ENCODE assay signal across 8 mouse cellular contexts in genomic region chr15:85858980-85859489, GRCm38 (mm10). TPM values are rescaled to one million over a fixed set of nuclear protein-coding genes. Genes with fewer than 3 reads are reported as not detected.
DNase-seq lines count a peak whose midpoint lies in the region; ATAC-seq and TF ChIP-seq lines count a peak whose summit lies in the region.

No protein-coding gene starts in this region.

- no peaks in the 10 kb centered on the region for H3K9me3 ChIP-seq in intestine, embryonic 16.5 days (ENCODE audit: control insufficient read depth, low read length)
- no peaks in the 10 kb centered on the region for H3K9me3 ChIP-seq in midbrain, postnatal 0 days (ENCODE audit: low read length)

- peaks cover 6% of the 10 kb centered on the region for H3K36me3 ChIP-seq in thymus, adult 2 months (ENCODE audit: control insufficient read depth, insufficient read depth, low read length)
- no peaks in the 10 kb centered on the region for H3K36me3 ChIP-seq in intestine, embryonic 16.5 days (ENCODE audit: control insufficient read depth, insufficient read depth, low read length)
- no peaks in the 10 kb centered on the region for H3K36me3 ChIP-seq in midbrain, postnatal 0 days (ENCODE audit: insufficient read depth, low read length)

- DNase-seq in frontal cortex, postnatal 10 days (ENCODE audit: low spot score in 2 of 2), result no peak
- no peak for DNase-seq in thymus, adult 2 months
- DNase-seq in thymus, postnatal 36 days, result no peak
- DNase-seq in midbrain, postnatal 0 days (ENCODE audit: low spot score), result no peak
- no peak for DNase-seq in right cerebral cortex, adult 18-20 months
- no peak for DNase-seq in adrenal gland, adult 18-20 months (ENCODE audit: low spot score in 2 of 2)

- no peak for TF ChIP-seq POLR2A in thymus, adult 2 months (IDR thresholded peaks at IDR 0.05; ENCODE audit: control insufficient read depth, extremely low read depth, insufficient read depth, low read length, poor library complexity)

- TF ChIP-seq CTCF in thymus, adult 2 months (IDR thresholded peaks at IDR 0.05; ENCODE audit: borderline replicate concordance, control insufficient read depth, extremely low read depth, insufficient read depth, low read length, poor library complexity), result no peak
- TF ChIP-seq CTCF in midbrain, postnatal 0 days (IDR thresholded peaks at IDR 0.05), result no peak

- H3K4me2 ChIP-seq in intestine, embryonic 16.5 days (ENCODE audit: low read depth, low read length), result peak overlapping the region; percentile 87
- H3K4me2 ChIP-seq in midbrain, postnatal 0 days (ENCODE audit: low read depth, low read length, poor library complexity, severe bottlenecking), result peak overlapping the region; percentile 91

- H3K27ac ChIP-seq in thymus, adult 2 months (ENCODE audit: control insufficient read depth, insufficient read depth, low read length), result no peak overlapping the region
- 0 out of 2 replicates have a peak overlapping the region, but pooled peaks have one; percentile 25 for H3K27ac ChIP-seq in intestine, embryonic 16.5 days (ENCODE audit: low read length)
- H3K27ac ChIP-seq in midbrain, postnatal 0 days (ENCODE audit: low read depth, low read length), result peak overlapping the region; percentile 86

- WGBS in thymus, adult 2 months, result 14% methylated on average over 15 of the region's 15 CpGs
- 8% methylated on average over 15 of the region's 15 CpGs for WGBS in intestine, embryonic 16.5 days
- 8% methylated on average over 15 of the region's 15 CpGs for whole genome bisulfite sequencing in midbrain, postnatal 0 days

- peaks cover 10% of the 10 kb centered on the region for H3K4me1 ChIP-seq in thymus, adult 2 months (replicated peaks; ENCODE audit: control insufficient read depth, insufficient read depth, low read length)
- peaks cover 12% of the 10 kb centered on the region for H3K4me1 ChIP-seq in intestine, embryonic 16.5 days (ENCODE audit: control insufficient read depth, insufficient read depth, low read length)
- peaks cover 3% of the 10 kb centered on the region; the same call in 1 of the 2 replicates for H3K4me1 ChIP-seq in midbrain, postnatal 0 days (ENCODE audit: insufficient read depth, low read length)

- peak overlapping the region; percentile 79 for H3K9ac ChIP-seq in intestine, embryonic 16.5 days (ENCODE audit: low read depth, low read length)
- peak overlapping the region; percentile 79 for H3K9ac ChIP-seq in midbrain, postnatal 0 days (replicated peaks; ENCODE audit: low read length, poor library complexity, severe bottlenecking)

- H3K4me3 ChIP-seq in thymus, adult 2 months (ENCODE audit: control insufficient read depth, insufficient read depth, low read length), result peak overlapping the region; percentile 53
- peak overlapping the region; percentile 55 for H3K4me3 ChIP-seq in intestine, embryonic 16.5 days (ENCODE audit: low read length)
- peak overlapping the region; percentile 55 for H3K4me3 ChIP-seq in midbrain, postnatal 0 days (ENCODE audit: low read depth, low read length)

- H3K27me3 ChIP-seq in thymus, adult 2 months (ENCODE audit: control insufficient read depth, insufficient read depth, low read length), result no peaks in the 10 kb centered on the region
- no peaks in the 10 kb centered on the region for H3K27me3 ChIP-seq in intestine, embryonic 16.5 days (replicated peaks; ENCODE audit: control insufficient read depth, insufficient read depth, low read length)
- no peaks in the 10 kb centered on the region for H3K27me3 ChIP-seq in midbrain, postnatal 0 days (ENCODE audit: insufficient read depth, low read length)

- peak; percentile 66 for ATAC-seq in frontal cortex, adult (ENCODE audit: low TSS enrichment)
- peak; percentile 33 for ATAC-seq in intestine, embryonic 16.5 days
- ATAC-seq in midbrain, postnatal 0 days (ENCODE audit: low FRiP score), result peak; percentile 62

RNA-seq across cellular contexts. Expression of gene Gtse1, which starts 0.5 kb away (rescaled TPM):
- polyA plus RNA-seq in thymus, adult 2 months (2012; rRNA removed), result 39.6 and 52.5 TPM in 2 replicates
- 20.0 and 22.9 TPM in 2 replicates for polyA plus RNA-seq in intestine, embryonic 16.5 days (2015; fragmentation: Nextera tagmentation; extraction: Ambion mirVana)
- total RNA-seq in midbrain, postnatal 0 days (2014; rRNA removed), result 2.4 and 3.2 TPM in 2 replicates
- 1.8 and 1.9 TPM in 2 replicates for polyA plus RNA-seq in midbrain, postnatal 0 days (2015; fragmentation: Nextera tagmentation; extraction: Ambion mirVana)
- under 1 TPM; 0.58 to 0.70 TPM for total RNA-seq in adrenal gland, adult 18-20 months (2021)

RNA-seq across cellular contexts. Expression of gene Trmu, which starts 20.1 kb away (rescaled TPM):
- polyA plus RNA-seq in thymus, adult 2 months (2012; rRNA removed), result 34.7 and 39.1 TPM in 2 replicates
- 36.7 and 37.3 TPM in 2 replicates for polyA plus RNA-seq in intestine, embryonic 16.5 days (2015; fragmentation: Nextera tagmentation; extraction: Ambion mirVana)
- 22.7 and 27.6 TPM in 2 replicates for total RNA-seq in midbrain, postnatal 0 days (2014; rRNA removed)
- 37.0 and 41.4 TPM in 2 replicates for polyA plus RNA-seq in midbrain, postnatal 0 days (2015; fragmentation: Nextera tagmentation; extraction: Ambion mirVana)
- 10 to 100 TPM; 25.0 to 32.7 TPM for total RNA-seq in adrenal gland, adult 18-20 months (2021)

RNA-seq across cellular contexts. Expression of gene Ttc38, which starts 26.9 kb away (rescaled TPM):
- polyA plus RNA-seq in thymus, adult 2 months (2012; rRNA removed), result 8.5 and 10.1 TPM in 2 replicates
- 13.4 and 15.1 TPM in 2 replicates for polyA plus RNA-seq in intestine, embryonic 16.5 days (2015; fragmentation: Nextera tagmentation; extraction: Ambion mirVana)
- total RNA-seq in midbrain, postnatal 0 days (2014; rRNA removed), result 3.8 and 19.1 TPM in 2 replicates
- 2.2 and 3.1 TPM in 2 replicates for polyA plus RNA-seq in midbrain, postnatal 0 days (2015; fragmentation: Nextera tagmentation; extraction: Ambion mirVana)
- total RNA-seq in adrenal gland, adult 18-20 months (2021), result 10 to 100 TPM; 16.2 to 18.7 TPM

RNA-seq across cellular contexts. Expression of gene Pkdrej, which starts 37.5 kb away (rescaled TPM):
- 0.07 TPM in 1 of 2 replicates, not detected in the other for polyA plus RNA-seq in thymus, adult 2 months (2012; rRNA removed)
- 0.17 and 0.18 TPM in 2 replicates for polyA plus RNA-seq in intestine, embryonic 16.5 days (2015; fragmentation: Nextera tagmentation; extraction: Ambion mirVana)
- 0.33 and 0.57 TPM in 2 replicates for total RNA-seq in midbrain, postnatal 0 days (2014; rRNA removed)
- 0.06 and 0.16 TPM in 2 replicates for polyA plus RNA-seq in midbrain, postnatal 0 days (2015; fragmentation: Nextera tagmentation; extraction: Ambion mirVana)
- under 1 TPM; 0.16 to 0.23 TPM for total RNA-seq in adrenal gland, adult 18-20 months (2021)

RNA-seq across cellular contexts. Expression of gene Cdpf1, which starts 47.5 kb away (rescaled TPM):
- polyA plus RNA-seq in thymus, adult 2 months (2012; rRNA removed), result 43.8 and 49.3 TPM in 2 replicates
- 58.2 and 62.2 TPM in 2 replicates for polyA plus RNA-seq in intestine, embryonic 16.5 days (2015; fragmentation: Nextera tagmentation; extraction: Ambion mirVana)
- 16.2 and 31.7 TPM in 2 replicates for total RNA-seq in midbrain, postnatal 0 days (2014; rRNA removed)
- 22.8 and 23.0 TPM in 2 replicates for polyA plus RNA-seq in midbrain, postnatal 0 days (2015; fragmentation: Nextera tagmentation; extraction: Ambion mirVana)
- total RNA-seq in adrenal gland, adult 18-20 months (2021), result 10 to 100 TPM; 18.8 to 26.6 TPM
